Mouse (Mus musculus) heart, postnatal 14 days (tissue): ENCODE results near the gene Gm20388. TPM values are rescaled to one million over a fixed set of nuclear protein-coding genes. Genes with fewer than 3 reads are reported as not detected.

ENCODE experiments used
- DNase-seq, 2 experiments: peaks; one replicate each; pipeline ENCODE4 v3.0.0; 2021 to 2022
- intact Hi-C: fragments of 180-260 bp; cut with DNase I; formaldehyde crosslinking; loops from one replicate; pipeline ENCODE4 v1.15.1; 2025
- total RNA-seq, 2 experiments: library from RNA; stranded (reverse); gene quantifications; 2 replicates each; pipeline ENCODE4 v1.2.3; 2021

Gm20388 gene
- total RNA-seq, 2 experiments from 2014 or later: 0.24 TPM; not detected in 1

DNA sequence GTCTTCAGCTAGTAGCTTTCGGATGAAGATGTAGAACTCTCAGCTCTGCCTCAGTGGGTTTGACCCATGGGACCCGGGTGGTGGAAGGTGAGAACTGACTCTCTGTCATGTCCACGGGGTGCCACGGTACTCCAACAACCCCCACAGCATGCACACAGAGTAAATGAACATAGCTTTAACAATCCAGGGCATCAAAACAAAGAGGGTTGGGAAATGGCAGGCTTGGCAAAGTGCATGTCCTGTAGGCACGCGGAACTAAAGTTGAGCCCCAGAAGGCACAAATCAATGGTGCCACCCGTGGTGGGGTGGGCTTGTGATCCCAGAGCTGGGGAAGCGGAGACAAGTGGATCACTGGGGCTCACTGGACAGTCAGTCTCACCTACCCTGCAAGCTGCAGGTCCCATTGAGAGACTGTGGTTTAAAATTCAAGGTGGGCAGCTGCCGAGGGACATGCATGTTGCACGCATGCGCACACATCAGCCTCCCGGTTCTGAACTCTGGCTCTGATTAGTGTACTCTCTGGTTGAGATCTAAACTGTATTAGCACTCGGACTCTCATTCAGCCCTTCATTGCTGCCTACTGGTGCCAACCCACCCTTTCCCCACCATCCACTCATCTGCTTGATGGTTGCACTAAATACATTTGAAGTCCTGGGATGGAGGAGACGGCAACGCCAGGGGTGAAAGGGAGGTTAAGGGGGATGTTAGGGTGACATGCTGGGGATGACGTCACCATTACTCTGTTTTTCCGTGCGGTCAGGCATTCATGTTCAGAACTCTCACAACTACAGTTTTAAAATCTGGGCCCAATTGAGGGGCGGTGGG is 2037.9 kb downstream of the Gm20388 start:
- intact Hi-C loops: no loop called here
- no peak for DNase-seq

DNA sequence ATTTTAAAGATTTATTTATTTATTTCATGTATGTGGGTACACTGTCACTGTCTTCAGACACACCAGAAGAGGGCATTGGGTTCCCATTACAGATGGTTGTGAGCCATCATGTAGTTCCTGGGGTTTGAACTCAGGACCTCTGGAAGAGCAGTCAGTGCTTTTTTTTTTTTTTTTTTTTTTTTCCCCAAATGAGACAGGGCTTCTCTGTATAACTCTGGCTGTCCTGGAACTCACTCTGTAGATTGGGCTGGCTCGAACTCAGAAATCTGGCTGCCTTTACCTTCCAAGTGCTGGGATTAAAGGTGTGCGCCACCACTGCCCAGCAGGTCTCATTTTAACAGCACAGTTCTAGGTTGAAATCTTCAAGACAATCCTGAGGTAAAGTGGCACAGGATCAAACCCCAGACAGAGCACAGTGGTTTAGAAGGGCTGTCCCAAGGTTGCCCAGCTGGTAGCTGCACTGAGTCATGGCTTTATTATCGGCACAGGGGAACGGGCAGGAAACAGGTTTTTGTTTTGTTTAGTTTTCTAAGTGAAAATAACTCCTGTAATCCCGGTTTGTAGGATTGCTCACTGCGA is 2038.7 kb downstream of the Gm20388 start, which contains the start of gene Banp:
Gene Banp, plus strand, starts transcription at position 529 of the 579 bp plus-strand sequence.
- intact Hi-C loops: no loop called here
- DNase-seq: no peak

DNA sequence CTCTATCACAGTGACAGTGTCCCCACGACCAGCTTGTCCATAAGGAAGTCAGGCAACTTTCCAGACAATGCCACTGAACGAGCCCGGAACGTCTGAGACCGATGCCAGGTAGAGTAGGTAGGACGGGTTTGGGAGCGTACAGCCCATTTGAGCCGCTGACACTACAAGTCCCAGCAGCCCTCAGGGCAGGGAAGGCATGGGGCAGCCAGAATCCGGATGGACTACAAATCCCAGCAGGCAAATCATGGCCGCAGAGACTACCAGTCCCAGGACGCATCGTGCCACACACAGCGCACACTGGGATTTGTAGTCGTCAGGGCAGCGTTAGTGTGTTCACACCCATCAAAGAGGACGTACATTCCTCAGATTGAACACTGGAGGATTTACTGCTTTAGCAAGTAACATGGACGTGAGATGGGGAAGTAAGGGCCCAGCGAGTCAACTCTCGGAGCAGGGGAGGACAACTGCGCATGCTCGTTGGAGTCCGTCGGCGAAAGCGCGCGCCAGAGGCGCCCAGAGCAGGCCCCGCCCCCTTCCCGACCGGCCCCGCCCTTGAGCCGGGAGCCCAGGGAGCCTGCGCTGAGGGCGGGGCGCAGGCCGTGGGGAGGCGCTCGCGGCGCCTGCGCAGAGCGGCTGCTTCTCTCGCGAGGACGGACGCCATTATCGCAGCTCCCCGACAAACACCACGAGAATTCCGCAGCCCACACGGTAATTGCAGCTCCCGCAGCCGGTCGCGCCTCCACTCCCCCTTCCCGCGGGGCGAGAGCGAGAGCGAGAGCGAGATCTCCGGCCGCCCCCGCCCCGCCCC is 2039.5 kb downstream of the Gm20388 start:
- intact Hi-C loops: no loop called here
- DNase-seq: peak; percentile 99 to 100

DNA sequence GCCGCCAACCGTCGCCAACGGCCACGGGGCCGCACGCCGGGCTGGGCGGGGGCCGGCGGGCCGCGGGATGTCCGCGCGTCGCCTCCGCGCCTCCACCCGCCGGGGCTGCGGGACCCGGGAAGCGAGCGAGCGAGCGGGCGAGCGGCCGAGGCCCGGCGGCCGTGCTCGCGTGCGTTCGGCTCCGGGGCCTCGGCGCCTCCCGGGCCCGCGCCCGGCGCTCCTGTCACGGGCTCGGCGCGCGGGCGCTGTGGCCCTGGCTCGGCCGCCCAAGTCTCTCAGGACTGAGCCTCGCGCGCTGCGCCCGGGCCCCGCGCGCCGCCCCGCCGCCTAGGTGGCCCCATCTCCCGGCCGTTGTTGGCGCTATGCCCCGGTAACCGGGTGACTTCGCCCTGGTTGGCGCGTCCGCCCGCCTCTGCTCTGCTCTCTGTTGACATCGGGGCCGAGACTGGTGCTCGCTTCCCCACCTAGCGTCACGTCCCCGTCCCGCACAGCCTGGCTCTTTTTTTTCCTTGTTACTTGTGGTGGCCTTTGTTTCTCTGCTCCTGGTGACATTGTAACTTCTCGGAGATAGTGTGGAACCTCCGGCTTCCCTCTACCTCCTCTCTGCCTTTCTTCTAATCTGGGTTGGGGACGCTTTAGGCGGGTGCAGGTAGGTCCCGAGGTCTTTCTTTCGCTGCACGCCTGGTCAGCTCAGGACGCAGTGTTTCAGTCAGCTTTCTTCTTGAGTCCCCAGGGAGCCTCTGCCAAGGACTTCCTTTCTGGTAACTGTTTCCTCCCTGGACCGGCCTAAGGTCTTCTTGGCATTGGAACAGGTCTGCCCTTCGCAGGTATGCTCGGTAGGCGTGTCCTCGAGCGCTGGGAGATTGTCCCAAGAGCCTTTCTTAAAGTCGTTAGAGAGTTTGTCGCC is 2040.4 kb downstream of the Gm20388 start:
- DNase-seq: peak; percentile 71 to 78
- intact Hi-C loops: no loop called here

DNA sequence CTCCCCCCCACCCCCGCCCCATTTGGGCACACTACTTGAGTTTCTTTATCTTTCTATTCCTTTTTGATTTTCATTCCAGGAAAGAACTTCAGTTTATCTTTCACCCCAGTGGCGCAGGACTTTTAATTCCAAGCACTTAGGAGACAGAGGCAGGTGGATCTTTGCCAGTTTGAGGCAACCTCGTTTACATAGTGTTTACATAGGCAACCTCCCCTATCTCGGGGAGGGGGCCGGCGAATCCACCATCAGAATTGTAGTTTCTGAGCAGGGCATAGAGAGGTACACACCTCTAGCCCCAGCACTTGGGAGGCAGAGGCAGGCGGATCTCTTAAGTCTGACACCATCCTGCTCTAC is 2041.0 kb downstream of the Gm20388 start:
- intact Hi-C loops: no loop called here
- DNase-seq: no peak

DNA sequence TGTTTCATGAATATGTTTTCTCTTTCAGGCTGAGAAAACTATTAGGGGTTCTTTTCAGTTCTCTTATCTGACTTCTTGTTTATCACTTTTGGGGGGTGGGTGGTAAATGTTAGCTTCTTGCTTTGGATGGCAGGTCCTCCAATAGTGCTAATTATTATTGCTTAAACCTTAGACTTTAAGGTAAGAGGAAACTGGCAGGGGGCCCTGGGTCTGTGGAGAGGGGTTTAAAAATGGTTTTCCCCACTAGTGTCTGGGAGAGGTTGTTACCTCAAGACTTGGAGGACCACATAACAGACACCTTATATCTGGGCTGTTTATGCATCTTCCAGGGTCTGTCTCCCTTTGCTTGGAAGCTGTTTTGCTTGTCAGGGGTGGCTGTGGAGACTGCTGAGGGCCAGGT is 2041.5 kb downstream of the Gm20388 start:
- intact Hi-C loops: no loop called here
- no peak for DNase-seq

DNA sequence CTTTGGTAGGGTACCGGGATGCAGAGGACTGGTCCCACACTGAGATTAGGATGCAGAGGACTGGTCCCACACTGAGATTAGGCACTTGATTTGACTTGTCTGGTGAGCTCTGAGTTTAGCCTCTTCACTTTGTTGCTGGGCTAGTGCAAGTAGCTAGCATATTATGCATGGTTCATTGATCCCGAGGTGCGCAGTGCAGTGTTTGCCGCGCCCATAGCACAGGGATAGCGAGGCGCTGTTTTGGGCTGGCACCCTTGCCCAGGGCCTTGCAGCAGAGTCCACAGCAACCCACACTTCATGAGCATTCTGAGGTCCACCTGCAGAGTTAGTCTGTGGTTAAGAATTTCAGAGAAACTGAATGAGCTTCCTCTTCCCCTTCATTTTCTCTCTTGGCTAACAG is 2042.2 kb downstream of the Gm20388 start:
- intact Hi-C loops: no loop called here
- DNase-seq: no peak

DNA sequence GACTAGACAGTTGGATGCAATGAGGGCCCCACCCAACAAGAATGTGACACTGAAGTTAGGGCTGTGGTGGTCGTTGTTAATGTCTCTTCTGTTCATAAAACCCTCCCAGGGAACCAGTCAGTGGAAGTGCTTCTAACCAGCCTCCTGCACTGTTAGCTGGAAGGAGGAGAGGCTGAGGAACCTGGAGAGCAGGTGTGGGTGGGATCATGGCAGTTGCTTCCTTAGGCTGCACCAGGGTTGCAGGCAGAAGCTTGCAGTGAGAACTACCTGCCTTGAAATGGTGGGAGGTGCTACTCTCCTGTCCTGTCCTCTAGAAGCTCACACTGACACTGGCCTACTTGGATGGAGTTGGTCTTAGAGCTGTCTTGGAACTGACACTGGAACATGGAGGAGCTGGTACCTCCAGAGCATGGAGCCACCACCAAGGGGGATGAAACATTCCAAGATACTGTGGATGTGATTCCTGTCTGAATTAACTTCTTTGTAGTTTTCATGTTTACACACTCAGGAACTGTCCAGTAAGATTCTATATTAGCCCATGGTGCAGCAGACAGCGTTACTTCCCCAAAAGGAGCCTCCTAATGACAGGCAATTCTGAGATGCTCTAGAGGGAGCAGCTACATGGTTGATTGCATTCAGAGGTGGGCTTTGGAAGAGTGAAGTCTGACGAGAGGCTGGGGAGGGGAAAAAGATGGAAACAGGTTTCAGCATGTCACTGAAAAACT is 2043.3 kb downstream of the Gm20388 start:
- DNase-seq: no peak
- intact Hi-C loops: no loop called here

DNA sequence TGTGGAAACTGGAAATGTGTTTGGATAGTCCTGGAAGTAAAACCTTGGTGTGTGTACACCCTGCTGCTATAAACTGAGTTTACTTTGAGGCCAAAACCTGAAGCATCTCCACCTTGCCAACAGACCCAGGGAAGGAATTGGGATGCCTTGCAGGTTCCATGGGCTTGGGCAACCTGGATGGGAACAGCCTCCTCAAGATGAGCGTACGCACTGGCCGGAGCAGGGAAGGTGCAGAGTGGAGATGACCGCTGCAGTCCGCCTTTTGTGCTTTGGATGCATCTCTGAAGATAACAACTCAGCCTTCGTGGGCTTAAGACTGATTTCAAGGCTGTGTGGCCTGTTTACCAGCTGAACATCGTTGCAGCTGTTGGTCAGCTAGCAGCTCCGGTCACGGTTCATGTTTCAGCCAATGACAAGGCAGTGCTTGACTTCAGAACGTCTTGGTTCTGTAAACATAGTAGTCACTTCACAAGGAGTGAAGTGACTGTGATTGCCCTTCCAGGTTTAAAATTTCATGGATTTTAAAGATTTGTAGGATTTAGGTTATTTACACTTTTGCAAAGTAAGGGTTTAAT is 2044.4 kb downstream of the Gm20388 start:
- no peak for DNase-seq
- intact Hi-C loops: no loop called here

DNA sequence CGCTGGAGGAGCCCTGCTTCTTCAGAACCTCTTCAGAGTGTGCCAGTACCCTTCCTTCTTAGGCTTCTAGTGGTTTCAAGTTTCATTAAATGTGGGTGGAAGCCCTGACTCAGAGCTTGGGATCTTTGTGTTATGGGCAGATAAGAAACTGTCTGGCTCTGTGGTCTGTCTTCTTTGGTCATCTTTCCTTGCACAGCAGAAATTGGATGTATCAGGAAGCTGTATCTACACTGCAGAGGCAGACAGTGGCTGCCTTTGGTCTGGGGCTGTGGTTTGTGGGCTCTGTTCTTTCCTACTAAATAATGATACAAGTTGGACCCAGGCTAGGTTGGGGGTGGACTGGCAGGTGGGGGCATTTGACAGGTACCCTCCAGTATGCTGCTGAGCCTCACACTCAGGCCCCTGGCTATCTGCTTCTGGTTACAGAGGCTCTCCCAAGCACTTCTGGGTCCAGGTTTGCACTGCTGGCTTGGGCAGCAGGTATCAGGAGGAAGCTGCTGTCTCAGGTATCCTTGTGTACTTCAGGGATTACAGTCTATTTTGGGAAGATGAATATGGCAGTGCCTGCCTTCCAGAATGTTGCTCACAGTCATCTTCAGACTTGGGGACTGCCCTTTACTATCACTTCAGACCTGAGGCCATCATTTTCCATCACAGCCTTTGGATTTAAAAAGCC is 2045.3 kb downstream of the Gm20388 start:
- no peak for DNase-seq
- intact Hi-C loops: no loop called here

DNA sequence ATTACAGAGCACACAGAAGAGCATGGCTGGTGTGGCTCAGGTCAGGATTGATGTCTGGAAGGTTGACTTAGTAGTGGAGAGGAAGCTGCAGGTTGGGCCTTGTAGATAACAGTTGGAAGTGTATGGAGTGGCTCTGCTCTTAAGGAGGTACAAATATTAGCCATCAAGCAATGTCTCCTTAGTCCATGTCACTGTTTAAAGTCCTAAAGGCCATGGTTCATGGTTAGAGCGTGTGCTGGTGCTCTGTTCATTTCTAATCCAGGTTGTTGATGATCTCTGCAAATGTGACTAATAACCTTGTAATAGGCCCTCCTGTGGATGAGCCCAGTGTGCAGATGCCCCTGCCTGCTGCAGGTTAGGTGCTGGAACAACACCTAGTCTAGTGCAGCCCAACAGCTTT is 2047.8 kb downstream of the Gm20388 start:
- intact Hi-C loops: no loop called here

DNA sequence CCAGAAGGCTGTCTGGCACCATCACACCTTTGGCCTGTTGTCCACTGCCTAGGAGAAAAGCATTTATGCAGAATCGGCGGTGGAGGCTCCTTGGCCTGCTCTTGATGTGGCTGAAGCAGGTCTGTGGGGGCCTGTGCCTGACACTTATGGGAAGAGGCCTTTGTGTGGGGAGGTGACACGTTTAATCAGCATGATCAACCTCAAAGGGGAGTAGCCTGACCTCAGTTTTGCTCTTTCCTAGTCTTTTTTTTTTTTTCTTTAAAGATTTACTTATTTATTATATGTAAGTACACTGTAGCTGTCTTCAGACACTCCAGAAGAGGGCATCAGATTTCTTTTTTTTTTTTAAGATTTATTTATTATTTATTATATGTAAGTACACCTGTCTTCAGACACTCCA is 2052.3 kb downstream of the Gm20388 start:
- DNase-seq: no peak
- intact Hi-C loops: no loop called here

More for the DNA sequence above, 2047.8 kb downstream of the Gm20388 start:
- DNase-seq: no peak

DNA sequence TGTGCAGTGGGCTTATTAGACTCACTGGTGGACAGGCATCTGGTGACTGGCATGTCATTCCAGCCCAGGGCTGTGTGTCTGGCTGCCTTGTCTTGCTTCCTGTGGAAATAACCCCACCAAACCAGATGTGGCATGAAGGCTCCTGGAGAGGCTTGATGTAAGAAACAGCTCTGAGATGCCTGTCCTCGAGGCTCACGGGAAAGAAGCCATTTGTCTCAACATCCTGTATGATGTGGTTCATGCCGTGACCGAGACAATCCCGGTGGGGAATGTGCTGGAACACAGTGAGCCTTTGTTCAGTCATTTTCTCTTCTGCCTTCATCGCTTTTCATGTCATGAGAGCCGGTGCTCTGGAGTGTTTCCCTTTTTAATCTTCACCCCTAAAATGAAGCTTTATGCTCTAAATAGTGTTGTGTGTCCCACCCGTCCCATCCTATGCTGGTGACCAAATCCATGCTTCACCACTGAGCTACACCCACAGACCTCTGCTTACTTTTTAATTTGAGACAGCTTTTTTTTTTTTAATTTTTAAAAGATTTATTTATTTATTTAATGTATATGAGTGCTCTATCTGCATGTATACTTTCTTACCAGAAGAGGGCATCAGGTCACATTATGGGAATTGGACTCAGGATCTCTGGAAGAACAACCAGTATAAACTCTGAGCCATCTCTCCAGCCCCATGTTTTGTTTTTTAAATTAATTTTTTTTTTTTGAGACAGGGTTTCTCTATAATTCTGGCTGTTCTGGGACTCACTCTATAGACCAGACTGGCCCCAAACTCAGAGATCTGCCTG is 2054.3 kb downstream of the Gm20388 start:
- intact Hi-C loops: no loop called here
- peak in 1 of 2 experiments; percentile 38 for DNase-seq

DNA sequence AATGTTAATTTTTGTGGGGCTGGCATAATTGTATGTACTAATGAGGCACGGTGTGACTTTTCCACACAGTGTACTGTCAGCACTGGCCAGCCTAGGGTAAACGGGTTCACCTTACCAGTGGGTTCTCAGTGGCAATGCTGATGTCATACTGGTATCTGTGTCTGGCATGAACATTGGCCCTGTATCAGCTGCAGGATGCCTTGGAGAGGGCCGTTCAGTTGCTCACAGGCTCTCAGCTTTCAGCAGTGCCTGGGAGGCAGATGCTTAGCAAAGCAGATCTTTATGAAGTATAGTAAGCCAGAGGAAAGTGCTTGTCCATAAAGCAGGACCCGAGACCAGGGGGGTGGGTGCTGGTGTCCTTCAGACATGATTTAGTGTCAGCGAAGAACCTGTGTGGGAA is 2055.5 kb downstream of the Gm20388 start:
- intact Hi-C loops: no loop called here
- DNase-seq: no peak

DNA sequence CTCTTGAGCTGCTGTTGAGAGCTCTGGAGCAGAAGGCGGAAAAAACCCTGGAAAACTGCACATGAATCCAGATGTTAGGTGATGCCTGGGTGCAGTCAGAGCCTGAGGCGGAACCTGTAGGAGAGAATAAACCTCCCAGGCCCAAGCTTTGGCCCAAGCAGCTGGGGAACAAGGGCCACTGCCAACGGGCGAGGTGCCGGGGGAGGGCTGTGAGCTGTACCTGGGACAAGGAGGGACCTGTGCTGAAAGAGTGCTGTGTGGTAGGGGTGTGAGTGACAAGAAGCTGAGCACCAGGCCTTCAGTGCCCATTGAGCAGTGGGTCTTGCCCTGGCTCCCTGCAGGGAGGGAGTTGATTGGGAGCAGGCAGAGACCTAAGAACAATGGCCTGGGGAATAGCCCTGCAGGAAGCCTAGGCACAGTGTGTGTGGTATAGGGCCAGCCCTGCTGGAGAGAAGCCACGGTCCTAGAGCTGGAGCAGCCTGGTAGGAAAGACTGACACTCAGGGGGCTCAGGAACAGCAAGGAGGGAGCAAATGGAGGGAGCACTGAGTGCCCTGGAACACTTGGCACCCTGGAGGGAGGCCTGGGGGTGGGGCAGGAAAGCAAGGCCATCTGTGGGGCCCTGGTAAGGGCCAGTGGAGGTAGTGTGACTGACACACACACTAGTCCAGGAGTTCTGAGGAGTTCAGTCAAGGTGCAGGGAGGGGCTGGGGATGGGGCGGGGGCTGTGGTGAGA is 2056.2 kb downstream of the Gm20388 start:
- DNase-seq: no peak
- intact Hi-C loops: no loop called here

DNA sequence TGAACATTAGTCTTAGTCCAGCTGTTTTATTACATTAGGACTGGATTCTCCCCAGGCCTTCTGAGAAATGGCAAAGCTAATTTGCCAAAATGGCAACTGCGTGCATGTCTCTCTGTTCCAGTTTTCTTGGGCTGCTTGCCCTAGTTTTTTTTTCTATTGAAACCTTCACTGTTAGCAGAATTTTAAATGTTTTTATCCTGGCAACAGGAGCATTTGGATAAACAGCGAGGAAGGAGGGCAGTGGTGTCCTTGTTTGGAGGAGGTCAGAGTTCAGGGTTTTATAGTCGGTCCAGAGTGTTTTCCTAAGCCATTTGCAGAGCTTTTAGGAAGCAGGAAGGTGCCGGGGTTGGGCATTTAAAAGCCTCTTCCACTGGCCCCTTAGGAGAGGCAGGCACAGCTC is 2057.3 kb downstream of the Gm20388 start:
- DNase-seq: no peak

DNA sequence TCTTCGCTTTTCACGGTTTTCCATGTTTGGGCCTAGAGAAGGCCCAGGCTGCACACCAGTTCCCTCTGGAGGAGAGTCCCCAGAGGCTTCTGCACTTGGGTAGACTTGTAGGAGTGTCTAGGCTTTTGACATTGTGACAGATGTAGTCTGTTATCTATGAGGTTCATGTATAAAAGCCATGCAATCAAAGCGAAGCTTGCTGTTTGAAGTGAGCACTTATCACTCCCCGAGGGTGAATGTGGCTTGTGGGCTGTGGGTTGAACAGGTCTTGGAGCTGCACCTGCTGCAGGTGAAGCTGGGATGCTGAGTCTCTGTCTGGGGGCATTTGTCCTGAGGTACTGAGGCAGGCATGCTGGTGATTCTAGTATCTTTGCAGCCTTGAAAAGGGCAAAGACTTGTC is 2057.9 kb downstream of the Gm20388 start:
- no peak for DNase-seq
- intact Hi-C loops: no loop called here

More for the DNA sequence above, 2057.3 kb downstream of the Gm20388 start:
- intact Hi-C loops: no loop called here
